Mouse (Mus musculus) heart, embryonic 16.5 days (tissue): ENCODE measurements around the gene Vhl. TPM values are rescaled to one million over a fixed set of nuclear protein-coding genes. Genes with fewer than 3 reads are reported as not detected.

ENCODE experiments used
- ATAC-seq: fragments of 200-750 bp; cut with Nextera tagmentation; replicated peaks from 2 replicates; pipeline ENCODE4 v1.8.0; 2017; ENCODE audit warnings: moderate number of reproducible peaks; ENCODE audit not compliant: insufficient read depth, low FRiP score; ENCODE audit errors: extremely low read depth
- H3K27ac ChIP-seq: fragments of 300-500 bp; sonication (generic); 2 replicates; pipeline ENCODE4 v1.5.1; 2014; ENCODE audit warnings: mild to moderate bottlenecking, low read length, control low read depth, moderate library complexity
- H3K27me3 ChIP-seq: fragments of 300-500 bp; sonication (generic); 2 replicates; pipeline ENCODE4 v1.6.1; 2014; ENCODE audit warnings: low read length, mixed read lengths; ENCODE audit not compliant: control insufficient read depth, insufficient read depth
- H3K36me3 ChIP-seq: fragments of 300-500 bp; sonication (generic); 2 replicates; pipeline ENCODE4 v1.6.1; 2014; ENCODE audit not compliant: control insufficient read depth, insufficient read depth
- H3K4me1 ChIP-seq: fragments of 300-500 bp; sonication (generic); 2 replicates; pipeline ENCODE4 v1.6.1; 2014; ENCODE audit warnings: low read length, mixed read lengths; ENCODE audit not compliant: control insufficient read depth, insufficient read depth
- H3K4me2 ChIP-seq: fragments of 300-500 bp; sonication (generic); 2 replicates; pipeline ENCODE4 v1.6.1; 2014; ENCODE audit warnings: low read depth, mild to moderate bottlenecking, control low read depth, low read length
- H3K4me3 ChIP-seq: fragments of 300-500 bp; sonication (generic); 2 replicates; pipeline ENCODE4 v1.5.1; 2014; ENCODE audit warnings: mild to moderate bottlenecking, control low read depth, low read length
- H3K9ac ChIP-seq: fragments of 300-500 bp; sonication (generic); 2 replicates; pipeline ENCODE4 v1.6.1; 2014; ENCODE audit warnings: low read length, control low read depth
- H3K9me3 ChIP-seq: fragments of 300-500 bp; sonication (generic); replicated peaks from 2 replicates; pipeline ENCODE4 v1.6.1; 2016; ENCODE audit warnings: low read length; ENCODE audit not compliant: control insufficient read depth
- WGBS: fragments of 180-500 bp; shearing (Covaris S2); extraction: QIAGEN DNeasy Blood & Tissue Kit; methylation state at CpG from one replicate; pipeline ENCODE4 v1.1.7; 2014; 5-methylcytosine and 5-hydroxymethylcytosine counted together
- polyA plus RNA-seq: library from polyadenylated mRNA; unstranded; fragments of >200 nt; fragmentation: Nextera tagmentation; extraction: Ambion mirVana; gene quantifications from 2 replicates; pipeline ENCODE4 v1.2.1, GENCODE M21; 2015

Vhl gene
- polyA plus RNA-seq, 1 experiment from 2014 or later, result 28.8 TPM

- Histone ChIP-seq H3K36me3 (no peaks in the 10 kb centered on the region), H3K27me3 (no peaks in the 10 kb centered on the region), H3K9me3 (no peaks in the 10 kb centered on the region), H3K4me2 (no peak overlapping the region), H3K4me3 (no peak overlapping the region), H3K9ac (no peak overlapping the region), H3K27ac (no peak overlapping the region), H3K4me1 (no peaks in the 10 kb centered on the region)
- ATAC-seq, result no peak
- 60% methylated on average over 14 of the region's 14 CpGs for WGBS
Observed at GRCm38 (mm10) chr6:113677070-113677734, 53.4 kb downstream of the Vhl start.

GRCm38 (mm10) chr6:113678246-113679012 is 54.7 kb downstream of the Vhl start:
- no peak for ATAC-seq
- Histone ChIP-seq H3K4me1 (no peaks in the 10 kb centered on the region), H3K27ac (no peak overlapping the region), H3K36me3 (no peaks in the 10 kb centered on the region), H3K9ac (no peak overlapping the region), H3K9me3 (no peaks in the 10 kb centered on the region), H3K4me3 (no peak overlapping the region), H3K27me3 (no peaks in the 10 kb centered on the region), H3K4me2 (no peak overlapping the region)
- WGBS, result 77% methylated on average over 14 of the region's 14 CpGs

DNA sequence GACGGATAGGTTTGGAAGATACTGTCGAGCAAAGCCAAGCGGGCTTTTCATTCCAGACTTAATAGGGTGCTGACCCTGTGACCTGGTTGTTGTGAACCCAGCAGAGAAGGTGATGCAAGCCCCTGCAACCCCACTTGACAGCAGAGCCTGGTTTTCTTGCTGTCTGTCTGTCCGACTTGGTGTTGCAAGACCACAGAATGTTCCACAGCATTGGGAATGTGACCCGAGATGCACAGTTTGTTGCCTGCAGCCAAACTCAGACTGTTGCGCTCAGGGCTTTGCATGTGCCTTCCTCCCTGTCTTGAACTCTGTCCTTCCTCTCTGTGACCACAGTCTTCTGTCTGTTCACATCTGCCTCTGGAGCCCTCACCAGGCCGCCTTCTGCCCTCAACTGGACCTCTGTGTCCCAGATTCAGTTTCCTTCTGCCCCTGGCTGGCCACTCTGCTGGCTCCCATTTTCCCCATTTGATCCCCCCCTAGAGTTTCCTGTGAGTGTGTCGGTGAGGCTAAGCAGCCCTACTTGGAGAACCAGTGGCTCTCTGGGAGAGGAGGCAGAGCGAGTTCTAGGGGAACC is 56.3 kb downstream of the Vhl start:
- H3K9me3 ChIP-seq, result no peaks in the 10 kb centered on the region
- no peak overlapping the region for H3K9ac ChIP-seq
- no peak for ATAC-seq
- H3K4me2 ChIP-seq, result no peak overlapping the region
- no peaks in the 10 kb centered on the region for H3K4me1 ChIP-seq
- WGBS, result 76% methylated on average over 9 of the region's 9 CpGs
- no peak overlapping the region for H3K4me3 ChIP-seq
- no peaks in the 10 kb centered on the region for H3K36me3 ChIP-seq
- H3K27me3 ChIP-seq, result no peaks in the 10 kb centered on the region
- H3K27ac ChIP-seq, result no peak overlapping the region

Other genes with a start within 250 kb of the Vhl start
- 40.3 and 41.1 TPM in 2 replicates for gene Tada3, start 246.1 kb upstream of the Vhl start, polyA plus RNA-seq
- 250 and 261 TPM in 2 replicates for gene Arpc4, start 245.8 kb upstream of the Vhl start, polyA plus RNA-seq
- gene Ttll3, start 234.7 kb upstream of the Vhl start, polyA plus RNA-seq, result 2.3 and 3.0 TPM in 2 replicates
- 14.2 and 15.0 TPM in 2 replicates for gene Rpusd3, start 204.6 kb upstream of the Vhl start, polyA plus RNA-seq
- 0.29 TPM in 1 of 2 replicates, not detected in the other for gene Cidec, start 188.2 kb upstream of the Vhl start, polyA plus RNA-seq
- 64.5 and 65.2 TPM in 2 replicates for gene Jagn1, start 181.4 kb upstream of the Vhl start, polyA plus RNA-seq
- 1.8 and 3.1 TPM in 2 replicates for gene Il17re, start 165.5 kb upstream of the Vhl start, polyA plus RNA-seq
- gene Il17rc, start 152.5 kb upstream of the Vhl start, polyA plus RNA-seq, result 15.5 and 16.1 TPM in 2 replicates
- gene Creld1, start 140.7 kb upstream of the Vhl start, polyA plus RNA-seq, result 44.8 and 46.8 TPM in 2 replicates
- 0.26 and 0.29 TPM in 2 replicates for gene Prrt3, start 122.0 kb upstream of the Vhl start, polyA plus RNA-seq
- 89.7 and 94.5 TPM in 2 replicates for gene Emc3, start 92.3 kb upstream of the Vhl start, polyA plus RNA-seq
- gene Fancd2, start 92.3 kb upstream of the Vhl start, polyA plus RNA-seq, result 8.3 and 8.4 TPM in 2 replicates
- gene Fancd2os, start 23.2 kb upstream of the Vhl start, polyA plus RNA-seq, result 0.30 TPM in 1 of 2 replicates, not detected in the other
- gene Brk1, start 19.2 kb upstream of the Vhl start, polyA plus RNA-seq, result 164 and 178 TPM in 2 replicates
- 5.0 and 5.5 TPM in 2 replicates for gene Irak2, start 14.5 kb downstream of the Vhl start, polyA plus RNA-seq
- 0.49 and 0.74 TPM in 2 replicates for gene Tatdn2, start 73.1 kb downstream of the Vhl start, polyA plus RNA-seq
- 0.17 and 0.30 TPM in 2 replicates for gene Ghrl, start 95.9 kb downstream of the Vhl start, polyA plus RNA-seq
- gene Sec13, start 116.8 kb downstream of the Vhl start, polyA plus RNA-seq, result 187 TPM in 2 replicates